Mouse (Mus musculus): Measurements from ENCODE around the gene Ipo7. TPM values are rescaled to one million over a fixed set of nuclear protein-coding genes. Genes with fewer than 3 reads are reported as not detected.
A peak's percentile ranks its signal among the peaks of the same experiment; 100 is the strongest.

Gene Ipo7
- polyA plus RNA-seq, 1 experiment from 2014 or later = 12.7 TPM

- Histone ChIP-seq H3K36me3 (ENCODE audit: insufficient read depth, low read length) (peaks cover 21% of the 10 kb centered on the region), H3K27ac (ENCODE audit: low read length) (peak overlapping the region; percentile 64)
- ATAC-seq = peak; percentile 96
Measured at GRCm38 (mm10) chr7:110087914-110088313, 69.8 kb downstream of the Ipo7 start.

GRCm38 (mm10) chr7:110091670-110092069, 73.6 kb downstream of the Ipo7 start:
- Histone ChIP-seq H3K4me2 (replicated peaks; ENCODE audit: low read depth, low read length) (no peak overlapping the region), H3K36me3 (ENCODE audit: insufficient read depth, low read length) (peaks cover 22% of the 10 kb centered on the region), H3K9me3 (ENCODE audit: low read length) (no peaks in the 10 kb centered on the region), H3K27me3 (replicated peaks; ENCODE audit: insufficient read depth, low read length) (no peaks in the 10 kb centered on the region), H3K4me3 (ENCODE audit: low read depth, low read length) (no peak overlapping the region), H3K27ac (ENCODE audit: low read length) (no peak overlapping the region), H3K4me1 (ENCODE audit: insufficient read depth, low read depth, low read length) (no peaks in the 10 kb centered on the region), H3K9ac (replicated peaks; ENCODE audit: low read depth) (no peak overlapping the region)
- 80% methylated on average over 7 of the region's 7 CpGs for WGBS
- no peak for DNase-seq (ENCODE audit: low spot score)
- TF ChIP-seq CTCF (IDR thresholded peaks at IDR 0.05) = no peak
- TF ChIP-seq EP300 (IDR thresholded peaks at IDR 0.05) = no peak
- no peak for ATAC-seq

More at GRCm38 (mm10) chr7:110087914-110088313, 69.8 kb downstream of the Ipo7 start:
- no peaks in the 10 kb centered on the region for H3K4me1 ChIP-seq (ENCODE audit: insufficient read depth, low read depth, low read length)
- no peak; the same call in 1 of the 2 replicates for TF ChIP-seq EP300 (IDR thresholded peaks at IDR 0.05)
- no peaks in the 10 kb centered on the region for H3K27me3 ChIP-seq (replicated peaks; ENCODE audit: insufficient read depth, low read length)
- H3K9me3 ChIP-seq (ENCODE audit: low read length) = no peaks in the 10 kb centered on the region
- no peak overlapping the region for H3K4me2 ChIP-seq (replicated peaks; ENCODE audit: low read depth, low read length)
- no peak overlapping the region for H3K9ac ChIP-seq (replicated peaks; ENCODE audit: low read depth)
- 53% methylated on average over 4 of the region's 4 CpGs for WGBS
- no peak overlapping the region for H3K4me3 ChIP-seq (ENCODE audit: low read depth, low read length)
- DNase-seq (ENCODE audit: low spot score) = peak; percentile 92

GRCm38 (mm10) chr7:110096332-110096731, 78.3 kb downstream of the Ipo7 start:
- no peak overlapping the region for H3K4me2 ChIP-seq (replicated peaks; ENCODE audit: low read depth, low read length)
- no peaks in the 10 kb centered on the region for H3K9me3 ChIP-seq (ENCODE audit: low read length)
- 61% methylated on average over 4 of the region's 4 CpGs for WGBS
- H3K4me3 ChIP-seq (ENCODE audit: low read depth, low read length) = no peak overlapping the region
- no peak overlapping the region for H3K9ac ChIP-seq (replicated peaks; ENCODE audit: low read depth)
- H3K36me3 ChIP-seq (ENCODE audit: insufficient read depth, low read length) = peaks cover 22% of the 10 kb centered on the region
- ATAC-seq = no peak; the same call in 1 of the 2 replicates
- TF ChIP-seq EP300 (IDR thresholded peaks at IDR 0.05) (no peak), CTCF (IDR thresholded peaks at IDR 0.05) (0 out of 2 replicates have a peak, but pooled peaks have one; percentile 23)
- peak; percentile 54 for DNase-seq (ENCODE audit: low spot score)
- H3K27me3 ChIP-seq (replicated peaks; ENCODE audit: insufficient read depth, low read length) = no peaks in the 10 kb centered on the region
- no peak overlapping the region for H3K27ac ChIP-seq (ENCODE audit: low read length)
- no peaks in the 10 kb centered on the region for H3K4me1 ChIP-seq (ENCODE audit: insufficient read depth, low read depth, low read length)

GRCm38 (mm10) chr7:110097106-110097793, 79.2 kb downstream of the Ipo7 start:
- H3K27ac ChIP-seq (ENCODE audit: low read length) = peak overlapping the region; percentile 47; the same call in 1 of the 2 replicates
- no peak overlapping the region for H3K4me3 ChIP-seq (ENCODE audit: low read depth, low read length)
- DNase-seq (ENCODE audit: low spot score) (peak; percentile 37), ATAC-seq (peak; percentile 37; the same call in 1 of the 2 replicates)
- H3K36me3 ChIP-seq (ENCODE audit: insufficient read depth, low read length) = peaks cover 15% of the 10 kb centered on the region
- WGBS = 42% methylated on average over 7 of the region's 7 CpGs
- no peaks in the 10 kb centered on the region for H3K4me1 ChIP-seq (ENCODE audit: insufficient read depth, low read depth, low read length)
- no peaks in the 10 kb centered on the region for H3K9me3 ChIP-seq (ENCODE audit: low read length)
- no peak overlapping the region for H3K4me2 ChIP-seq (replicated peaks; ENCODE audit: low read depth, low read length)
- no peak overlapping the region for H3K9ac ChIP-seq (replicated peaks; ENCODE audit: low read depth)
- no peaks in the 10 kb centered on the region for H3K27me3 ChIP-seq (replicated peaks; ENCODE audit: insufficient read depth, low read length)
- TF ChIP-seq CTCF (IDR thresholded peaks at IDR 0.05) (no peak), EP300 (IDR thresholded peaks at IDR 0.05) (no peak)

GRCm38 (mm10) chr7:110100854-110101253, 82.8 kb downstream of the Ipo7 start:
- 33% methylated on average over 6 of the region's 6 CpGs for WGBS
- TF ChIP-seq EP300 (IDR thresholded peaks at IDR 0.05) (no peak), CTCF (IDR thresholded peaks at IDR 0.05) (no peak)
- Histone ChIP-seq H3K27ac (ENCODE audit: low read length) (peak overlapping the region; percentile 62), H3K27me3 (replicated peaks; ENCODE audit: insufficient read depth, low read length) (no peaks in the 10 kb centered on the region), H3K9ac (replicated peaks; ENCODE audit: low read depth) (no peak overlapping the region), H3K4me1 (ENCODE audit: insufficient read depth, low read depth, low read length) (no peaks in the 10 kb centered on the region), H3K36me3 (ENCODE audit: insufficient read depth, low read length) (no peaks in the 10 kb centered on the region), H3K4me3 (ENCODE audit: low read depth, low read length) (no peak overlapping the region), H3K9me3 (ENCODE audit: low read length) (no peaks in the 10 kb centered on the region), H3K4me2 (replicated peaks; ENCODE audit: low read depth, low read length) (no peak overlapping the region)
- ATAC-seq (peak; percentile 32), DNase-seq (ENCODE audit: low spot score) (peak; percentile 61)

- ATAC-seq = peak; percentile 25; the same call in 1 of the 2 replicates
- Histone ChIP-seq H3K36me3 (ENCODE audit: insufficient read depth, low read length) (no peaks in the 10 kb centered on the region), H3K27me3 (replicated peaks; ENCODE audit: insufficient read depth, low read length) (no peaks in the 10 kb centered on the region), H3K4me3 (ENCODE audit: low read depth, low read length) (no peak overlapping the region), H3K27ac (ENCODE audit: low read length) (peak overlapping the region; percentile 62; the same call in 1 of the 2 replicates), H3K4me1 (ENCODE audit: insufficient read depth, low read depth, low read length) (no peaks in the 10 kb centered on the region), H3K9me3 (ENCODE audit: low read length) (no peaks in the 10 kb centered on the region), H3K4me2 (replicated peaks; ENCODE audit: low read depth, low read length) (no peak overlapping the region), H3K9ac (replicated peaks; ENCODE audit: low read depth) (no peak overlapping the region)
- WGBS = 43% methylated on average over 5 of the region's 5 CpGs
- no peak for DNase-seq (ENCODE audit: low spot score)
- TF ChIP-seq CTCF (IDR thresholded peaks at IDR 0.05) = no peak
- TF ChIP-seq EP300 (IDR thresholded peaks at IDR 0.05) = no peak
Measured at GRCm38 (mm10) chr7:110101266-110101665, 83.2 kb downstream of the Ipo7 start.

Measured in lung, postnatal 0 days (tissue).